Mouse (Mus musculus): ENCODE measurements around the gene Casc1.

DNA sequence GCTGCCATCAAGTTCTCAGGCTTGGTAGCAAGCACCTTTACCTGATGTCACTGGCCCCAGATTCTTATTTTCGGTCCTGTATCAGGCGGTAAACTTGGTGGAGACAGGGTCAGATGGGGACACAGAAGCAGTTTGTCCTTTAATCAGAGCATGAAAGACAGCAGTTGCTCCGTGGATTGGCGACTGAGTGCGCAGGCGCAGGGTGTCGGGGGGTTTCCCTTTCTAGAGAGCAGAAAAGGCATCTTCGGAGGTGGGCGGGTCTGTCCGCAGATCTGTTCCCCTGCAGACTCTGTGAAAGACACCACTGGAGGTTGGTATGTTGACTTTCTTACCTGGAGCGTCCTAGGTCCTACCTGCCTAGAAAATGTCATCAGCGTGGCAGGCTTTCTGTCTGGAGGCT lies 69.0 kb downstream of the Casc1 start:
- TF ChIP-seq CTCF (IDR thresholded peaks at IDR 0.05; ENCODE audit: borderline replicate concordance, control insufficient read depth, extremely low read depth, insufficient read depth, low read length, poor library complexity) (no peak), POLR2A (IDR thresholded peaks at IDR 0.05; ENCODE audit: control insufficient read depth, extremely low read depth, insufficient read depth, low read length, poor library complexity) (no peak)

Measured in thymus, adult 2 months (tissue).